Mouse (Mus musculus) bone marrow macrophage, adult 2 months (primary cell): Measurements from ENCODE around the gene Ksr1.

Experiments used
- CTCF ChIP-seq: IDR thresholded peaks from 2 replicates; pipeline ENCODE4 v1.5.1; 2012; ENCODE audit warnings: low read depth, mild to moderate bottlenecking, low read length, moderate library complexity
- POLR2A ChIP-seq: IDR thresholded peaks from 2 replicates; pipeline ENCODE4 v1.6.1; 2012; ENCODE audit warnings: mild to moderate bottlenecking, low read depth, low read length, borderline replicate concordance

DNA sequence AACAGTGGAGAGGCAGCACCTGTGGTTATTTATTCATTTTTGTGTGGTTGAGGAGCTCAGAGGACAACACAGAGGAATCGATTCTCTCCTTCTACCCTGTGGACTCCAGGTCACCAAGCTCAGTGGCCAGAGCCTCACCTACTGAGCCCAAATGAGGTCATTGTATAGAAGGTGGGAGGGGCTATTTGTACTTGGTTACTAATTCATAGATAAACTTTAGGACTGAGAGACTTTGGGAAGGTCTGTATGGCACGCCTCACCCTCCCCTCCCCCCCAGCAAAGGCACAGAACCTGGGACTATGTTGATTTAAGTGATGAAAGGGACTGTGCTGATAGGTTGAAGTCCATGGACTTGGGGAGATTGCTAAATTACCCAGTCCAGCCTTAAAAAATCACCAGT lies 164.2 kb downstream of the Ksr1 start:
- no peak for TF ChIP-seq CTCF
- no peak for TF ChIP-seq POLR2A
